Mouse (Mus musculus) brain, embryonic 14.5 days (tissue): ENCODE results near the gene Nt5e. TPM values are rescaled to one million over a fixed set of nuclear protein-coding genes. Genes with fewer than 3 reads are reported as not detected.

Experiments used
- DNase-seq: peaks from one replicate; pipeline ENCODE4 v3.0.0-alpha.2; 2011; ENCODE audit warnings: low read depth
- CTCF ChIP-seq: fragments of 200-500 bp; IDR thresholded peaks from 2 replicates; pipeline ENCODE4 v1.5.1; 2012; ENCODE audit warnings: inconsistent platforms, mild to moderate bottlenecking, moderate library complexity, borderline replicate concordance; ENCODE audit not compliant: insufficient read depth, insufficient read length; ENCODE audit errors: extremely low read depth
- POLR2A ChIP-seq: fragments of 200-500 bp; IDR thresholded peaks from 2 replicates; pipeline ENCODE4 v1.6.1; 2012; ENCODE audit warnings: mild to moderate bottlenecking, inconsistent platforms, borderline replicate concordance; ENCODE audit not compliant: poor library complexity, insufficient read depth, insufficient read length, severe bottlenecking; ENCODE audit errors: extremely low read depth
- polyA plus RNA-seq: library from polyadenylated mRNA; depleted of rRNA; stranded (reverse); fragments of >200 nt; gene quantifications from 2 replicates; pipeline ENCODE4 v1.2.3, GENCODE M21; 2012

Nt5e gene
- polyA plus RNA-seq, 1 experiment = 1.7 TPM

- no peak for DNase-seq
- TF ChIP-seq CTCF (no peak), POLR2A (no peak)
Measured at GRCm38 (mm10) chr9:88319226-88319625, 7.8 kb upstream of the Nt5e start.

- DNase-seq = no peak
- TF ChIP-seq CTCF (no peak), POLR2A (no peak)
Measured at GRCm38 (mm10) chr9:88324616-88325015, 2.4 kb upstream of the Nt5e start.

DNA sequence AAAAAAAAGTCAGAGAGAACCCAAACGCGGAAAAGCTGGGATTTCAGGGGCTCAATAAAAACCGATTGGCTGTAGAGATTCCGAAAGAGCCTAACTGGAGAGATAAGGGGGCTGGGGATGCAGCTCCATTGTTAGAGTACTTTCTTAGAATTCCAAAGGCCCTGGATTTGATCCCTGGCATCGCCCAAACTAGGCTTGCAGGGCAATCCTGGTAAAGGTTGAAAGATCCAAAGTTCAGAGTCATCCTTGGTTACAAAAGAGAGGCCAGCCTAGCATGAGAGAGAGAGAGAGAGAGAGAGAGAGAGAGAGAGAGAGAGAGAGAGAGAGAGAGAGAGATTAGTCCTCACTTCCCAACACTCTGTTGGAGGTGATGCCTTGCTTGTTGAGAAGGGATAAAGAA lies 1.7 kb downstream of the Nt5e start:
- TF ChIP-seq POLR2A (no peak), CTCF (no peak)

GRCm38 (mm10) chr9:88329166-88329748 lies 2.3 kb downstream of the Nt5e start:
- no peak for TF ChIP-seq POLR2A
- TF ChIP-seq CTCF = no peak

More for the DNA sequence above, 1.7 kb downstream of the Nt5e start:
- DNase-seq = no peak

GRCm38 (mm10) chr9:88330316-88330715 lies 3.3 kb downstream of the Nt5e start:
- TF ChIP-seq POLR2A = no peak
- no peak for TF ChIP-seq CTCF
- DNase-seq = no peak

More at GRCm38 (mm10) chr9:88329166-88329748, 2.3 kb downstream of the Nt5e start:
- no peak for DNase-seq

DNA sequence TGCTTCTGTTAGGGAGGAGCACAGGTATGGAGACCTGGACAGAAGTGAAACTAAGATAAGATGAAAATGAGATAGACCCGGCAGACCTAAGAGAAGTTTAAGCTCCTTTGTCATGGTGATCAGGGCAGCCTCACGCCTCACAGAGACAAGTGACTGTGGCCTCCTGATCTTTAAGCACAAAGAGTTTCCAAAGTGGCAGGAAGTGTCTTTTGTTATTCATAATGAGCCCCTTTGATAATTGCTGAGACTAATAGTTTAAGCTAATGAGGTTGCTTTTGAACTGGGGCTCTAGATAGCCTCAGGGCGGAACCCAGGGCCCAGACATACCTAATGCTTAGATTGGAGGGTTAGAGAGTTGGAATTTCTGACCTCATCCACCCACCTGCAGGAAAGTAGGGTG lies 5.5 kb downstream of the Nt5e start:
- TF ChIP-seq POLR2A (no peak), CTCF (no peak)
- peak; percentile 37 for DNase-seq

DNA sequence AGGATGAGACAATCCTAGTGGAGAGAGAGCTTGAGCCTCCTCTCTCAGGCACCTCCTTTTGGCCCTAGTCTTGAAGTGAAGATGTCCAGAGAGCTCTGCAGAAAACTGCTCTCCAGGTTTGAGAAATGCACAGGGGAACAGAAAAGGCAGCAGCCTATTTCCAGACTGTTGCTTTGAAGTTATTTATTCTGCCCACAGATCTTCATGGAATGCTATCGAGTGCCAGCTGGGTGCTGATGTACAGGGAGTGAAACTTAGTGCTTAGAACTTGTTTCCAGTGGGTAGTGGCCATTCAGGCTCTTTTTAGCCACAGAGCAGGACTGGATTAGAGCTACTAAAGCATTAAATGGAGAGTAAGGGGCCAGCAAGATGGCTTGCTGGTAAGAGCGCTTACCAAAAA lies 8.8 kb downstream of the Nt5e start:
- TF ChIP-seq POLR2A (no peak), CTCF (no peak)
- DNase-seq = no peak

- no peak for TF ChIP-seq CTCF
- no peak for TF ChIP-seq POLR2A
Measured at GRCm38 (mm10) chr9:88340819-88341218, 13.8 kb downstream of the Nt5e start.

DNA sequence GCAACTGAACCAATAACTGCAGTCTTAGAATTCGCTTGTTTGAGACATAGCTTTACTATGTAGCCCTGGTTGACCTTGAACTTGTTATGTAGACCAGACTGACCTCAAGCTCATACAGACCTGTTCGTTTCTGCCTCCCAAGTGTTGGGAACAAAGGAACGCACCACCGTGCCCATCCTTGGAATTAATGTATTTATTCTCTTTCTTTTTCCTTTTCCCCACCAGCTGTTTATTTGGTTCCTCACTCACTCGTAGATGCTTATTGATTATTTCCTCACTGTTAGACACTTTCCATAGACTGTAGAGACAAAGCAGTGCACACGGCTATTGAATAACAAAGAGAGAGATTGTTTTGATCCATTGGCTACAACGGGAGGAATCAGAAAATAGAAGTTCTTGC lies 15.2 kb downstream of the Nt5e start:
- TF ChIP-seq CTCF = no peak
- TF ChIP-seq POLR2A = no peak
- DNase-seq = no peak

More at GRCm38 (mm10) chr9:88340819-88341218, 13.8 kb downstream of the Nt5e start:
- DNase-seq = no peak

DNA sequence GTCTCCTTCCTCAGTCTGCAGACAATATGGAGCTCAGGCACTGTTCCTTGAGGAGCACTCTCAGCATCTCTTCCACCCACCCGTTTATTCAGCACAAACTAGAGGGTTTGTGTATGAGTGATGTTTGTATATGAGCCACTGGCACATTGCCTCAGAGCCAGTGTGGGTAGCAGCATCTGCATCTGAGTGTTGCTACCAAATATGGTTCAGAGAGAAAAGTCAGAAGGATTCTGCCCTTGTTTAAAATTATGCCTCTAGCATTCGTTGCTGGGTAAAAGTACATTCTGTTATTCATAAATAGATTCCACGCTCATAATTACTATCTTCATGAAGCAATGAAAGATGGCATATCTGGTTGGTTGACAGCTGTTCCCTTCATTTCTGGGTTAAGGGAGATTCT lies 15.7 kb downstream of the Nt5e start:
- TF ChIP-seq POLR2A = no peak
- TF ChIP-seq CTCF = no peak
- peak; percentile 9 for DNase-seq

GRCm38 (mm10) chr9:88344424-88344823 lies 17.4 kb downstream of the Nt5e start:
- TF ChIP-seq POLR2A (no peak), CTCF (no peak)
- no peak for DNase-seq

DNA sequence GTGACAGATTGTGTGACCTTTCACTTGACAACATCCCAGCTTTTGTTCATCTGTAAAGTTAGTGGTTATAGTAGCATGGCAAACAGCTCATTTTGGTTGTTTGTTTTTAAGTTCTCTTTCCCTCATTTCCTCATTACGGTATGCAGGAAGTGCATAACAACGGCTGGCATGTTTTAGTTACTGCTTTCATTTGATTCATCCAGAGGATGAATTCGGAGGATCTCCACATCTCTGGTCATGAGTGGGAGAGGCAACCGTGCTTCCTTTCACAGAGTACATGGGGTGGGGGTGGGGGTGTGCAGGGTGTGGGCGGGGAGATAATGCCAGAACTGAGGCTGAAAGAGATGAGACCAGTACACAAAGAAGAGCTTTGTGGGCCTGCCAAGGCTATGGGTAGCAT lies 19.9 kb downstream of the Nt5e start:
- TF ChIP-seq CTCF = no peak
- TF ChIP-seq POLR2A = no peak
- no peak for DNase-seq

GRCm38 (mm10) chr9:88348623-88349022 lies 21.6 kb downstream of the Nt5e start:
- no peak for DNase-seq
- TF ChIP-seq CTCF = no peak
- no peak for TF ChIP-seq POLR2A

- no peak for DNase-seq
- no peak for TF ChIP-seq POLR2A
- TF ChIP-seq CTCF = no peak
Measured at GRCm38 (mm10) chr9:88350317-88350716, 23.3 kb downstream of the Nt5e start.
